Mouse (Mus musculus): ENCODE data around the gene Akr1c6. TPM values are rescaled to one million over a fixed set of nuclear protein-coding genes. Genes with fewer than 3 reads are reported as not detected.
A peak's percentile ranks its signal among the peaks of the same experiment; 100 is the strongest.

The Akr1c6 gene
- polyA plus RNA-seq, 1 experiment from 2014 or later = not detected

DNA sequence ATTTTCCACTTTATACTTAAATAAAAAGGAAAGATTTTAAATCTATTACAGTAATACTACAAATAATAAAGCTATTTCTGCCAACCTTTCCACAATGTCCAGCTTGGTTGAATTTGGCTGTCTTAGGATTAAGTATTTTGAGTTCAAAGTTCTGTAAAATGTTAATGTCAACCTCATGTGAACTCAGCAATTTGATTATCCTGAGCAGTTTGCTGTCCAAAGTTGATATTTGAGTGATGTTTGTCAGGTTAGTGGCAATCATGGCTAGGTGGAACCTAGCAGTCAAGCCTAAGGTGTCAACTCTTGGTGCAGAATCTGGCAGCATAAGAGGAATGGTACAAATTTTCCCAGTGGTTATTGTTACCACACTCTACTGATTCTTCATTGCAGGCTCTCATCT is 29.4 kb upstream of the Akr1c6 start:
- no peak for TF ChIP-seq CTCF (IDR thresholded peaks at IDR 0.05; ENCODE audit: low read depth)
- no peak overlapping the region for H3K9ac ChIP-seq (ENCODE audit: low read depth, low read length)
- no peaks in the 10 kb centered on the region for H3K4me1 ChIP-seq (replicated peaks; ENCODE audit: control insufficient read depth, insufficient read depth, low read length)
- H3K27me3 ChIP-seq (replicated peaks; ENCODE audit: control insufficient read depth, insufficient read depth, low read length) = no peaks in the 10 kb centered on the region
- no peaks in the 10 kb centered on the region for H3K9me3 ChIP-seq (ENCODE audit: control insufficient read depth)
- H3K4me3 ChIP-seq (ENCODE audit: low read depth, low read length) = no peak overlapping the region
- no peak for ATAC-seq
- no peak overlapping the region for H3K4me2 ChIP-seq (replicated peaks; ENCODE audit: low read depth)
- no peak overlapping the region for H3K27ac ChIP-seq (ENCODE audit: low read depth, low read length)
- no peaks in the 10 kb centered on the region for H3K36me3 ChIP-seq (ENCODE audit: control insufficient read depth, insufficient read depth)

DNA sequence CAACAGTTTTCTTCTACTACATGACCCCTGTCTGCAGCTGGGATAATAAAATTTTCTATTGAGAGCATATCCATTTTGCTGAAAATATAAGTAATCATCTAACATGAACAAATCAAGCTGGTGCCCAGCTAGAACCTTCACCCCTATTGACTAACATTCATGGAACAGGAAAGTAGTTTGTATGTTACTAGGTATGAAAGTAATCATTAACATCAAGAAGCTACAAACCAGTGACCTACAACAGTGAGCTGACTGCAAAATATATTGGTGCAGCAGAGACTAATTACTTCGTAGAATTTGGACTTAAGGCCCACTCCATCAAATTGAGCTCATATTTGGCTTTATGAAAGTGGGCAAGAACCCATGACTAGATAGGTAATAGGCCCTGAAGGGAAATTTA is 27.3 kb upstream of the Akr1c6 start:
- H3K27me3 ChIP-seq (replicated peaks; ENCODE audit: control insufficient read depth, insufficient read depth, low read length) = no peaks in the 10 kb centered on the region
- no peak overlapping the region for H3K4me2 ChIP-seq (replicated peaks; ENCODE audit: low read depth)
- WGBS = 84% methylated on average over 1 of the region's 1 CpGs
- H3K4me1 ChIP-seq (replicated peaks; ENCODE audit: control insufficient read depth, insufficient read depth, low read length) = no peaks in the 10 kb centered on the region
- no peak for ATAC-seq
- H3K4me3 ChIP-seq (ENCODE audit: low read depth, low read length) = no peak overlapping the region
- no peaks in the 10 kb centered on the region for H3K36me3 ChIP-seq (ENCODE audit: control insufficient read depth, insufficient read depth)
- no peak overlapping the region for H3K27ac ChIP-seq (ENCODE audit: low read depth, low read length)
- no peak for TF ChIP-seq CTCF (IDR thresholded peaks at IDR 0.05; ENCODE audit: low read depth)
- H3K9me3 ChIP-seq (ENCODE audit: control insufficient read depth) = no peaks in the 10 kb centered on the region
- H3K9ac ChIP-seq (ENCODE audit: low read depth, low read length) = no peak overlapping the region

DNA sequence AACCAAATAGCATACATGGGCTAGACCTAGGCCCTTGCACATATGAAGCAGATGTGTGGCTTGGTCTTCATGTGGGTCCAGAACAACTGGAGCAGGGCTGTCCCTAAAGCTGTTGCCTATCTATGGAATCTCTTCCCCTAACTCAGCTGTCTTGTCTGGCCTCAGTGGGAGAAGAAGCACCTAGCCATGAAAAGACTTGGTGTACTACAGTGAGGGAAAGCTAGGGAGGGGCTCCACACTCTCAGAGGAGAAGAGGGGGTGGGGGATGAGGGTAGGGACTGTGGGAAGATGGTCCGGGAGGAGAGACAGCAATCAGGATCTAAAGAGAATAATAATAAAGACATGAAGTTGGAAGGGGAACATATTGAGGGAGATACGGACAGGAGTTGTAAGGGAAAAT is 5.5 kb upstream of the Akr1c6 start:
- no peaks in the 10 kb centered on the region for H3K36me3 ChIP-seq (ENCODE audit: control insufficient read depth, insufficient read depth)
- no peaks in the 10 kb centered on the region for H3K27me3 ChIP-seq (replicated peaks; ENCODE audit: control insufficient read depth, insufficient read depth, low read length)
- no peak overlapping the region for H3K4me2 ChIP-seq (replicated peaks; ENCODE audit: low read depth)
- no peaks in the 10 kb centered on the region for H3K9me3 ChIP-seq (ENCODE audit: control insufficient read depth)
- no peak overlapping the region for H3K9ac ChIP-seq (ENCODE audit: low read depth, low read length)
- no peak overlapping the region for H3K4me3 ChIP-seq (ENCODE audit: low read depth, low read length)
- H3K27ac ChIP-seq (ENCODE audit: low read depth, low read length) = no peak overlapping the region
- TF ChIP-seq CTCF (IDR thresholded peaks at IDR 0.05; ENCODE audit: low read depth) = no peak
- no peaks in the 10 kb centered on the region for H3K4me1 ChIP-seq (replicated peaks; ENCODE audit: control insufficient read depth, insufficient read depth, low read length)
- ATAC-seq = no peak
- 61% methylated on average over 2 of the region's 2 CpGs for WGBS

DNA sequence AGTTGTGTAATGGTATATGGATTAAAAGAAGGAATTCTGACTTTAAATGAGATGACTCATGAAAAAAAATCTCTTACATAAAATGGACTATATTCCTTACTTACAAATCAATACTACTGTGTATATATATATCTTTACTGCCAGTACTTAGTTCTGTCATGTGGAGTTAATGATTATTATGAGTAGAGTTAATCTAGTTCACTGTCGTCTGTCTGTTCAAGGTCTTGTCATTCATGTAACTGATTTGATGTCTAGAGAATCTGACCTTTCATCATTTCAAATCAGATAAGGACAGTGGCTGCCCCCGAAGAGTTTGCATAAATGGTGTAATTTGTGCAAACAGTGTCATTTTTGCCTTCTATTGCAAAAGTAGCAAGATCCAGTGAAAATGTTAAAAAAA is 5.1 kb upstream of the Akr1c6 start:
- ATAC-seq = peak; percentile 80

DNA sequence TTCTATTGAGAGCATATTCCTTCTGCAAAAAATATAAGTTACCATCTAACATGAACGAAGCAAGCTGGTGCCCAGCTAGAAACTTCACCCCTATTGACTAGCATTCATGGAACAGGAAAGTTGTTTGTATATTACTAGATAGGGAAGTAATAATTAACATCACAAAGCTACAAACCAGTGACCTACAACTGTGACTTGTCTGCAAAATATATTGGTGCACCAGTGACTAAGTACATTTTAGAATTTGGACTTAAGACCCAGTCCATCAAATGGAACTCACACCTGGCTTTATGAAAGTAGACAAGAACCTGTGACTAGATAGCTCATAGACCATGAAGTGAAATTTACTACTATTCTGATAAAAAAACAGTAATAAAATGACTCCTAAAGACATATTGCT is 3.0 kb upstream of the Akr1c6 start:
- H3K36me3 ChIP-seq (ENCODE audit: control insufficient read depth, insufficient read depth) = no peaks in the 10 kb centered on the region
- peak; percentile 57; the same call in 1 of the 2 replicates for ATAC-seq
- TF ChIP-seq CTCF (IDR thresholded peaks at IDR 0.05; ENCODE audit: low read depth) = no peak
- no peak overlapping the region for H3K27ac ChIP-seq (ENCODE audit: low read depth, low read length)
- H3K4me3 ChIP-seq (ENCODE audit: low read depth, low read length) = no peak overlapping the region
- H3K4me2 ChIP-seq (replicated peaks; ENCODE audit: low read depth) = no peak overlapping the region
- H3K4me1 ChIP-seq (replicated peaks; ENCODE audit: control insufficient read depth, insufficient read depth, low read length) = no peaks in the 10 kb centered on the region
- no peaks in the 10 kb centered on the region for H3K27me3 ChIP-seq (replicated peaks; ENCODE audit: control insufficient read depth, insufficient read depth, low read length)
- WGBS = 74% methylated on average over 1 of the region's 1 CpGs
- no peak overlapping the region for H3K9ac ChIP-seq (ENCODE audit: low read depth, low read length)
- H3K9me3 ChIP-seq (ENCODE audit: control insufficient read depth) = no peaks in the 10 kb centered on the region

More for the DNA sequence above, 5.1 kb upstream of the Akr1c6 start:
- Histone ChIP-seq H3K4me3 (ENCODE audit: low read depth, low read length) (no peak overlapping the region), H3K27ac (ENCODE audit: low read depth, low read length) (no peak overlapping the region), H3K4me1 (replicated peaks; ENCODE audit: control insufficient read depth, insufficient read depth, low read length) (no peaks in the 10 kb centered on the region), H3K9ac (ENCODE audit: low read depth, low read length) (no peak overlapping the region), H3K27me3 (replicated peaks; ENCODE audit: control insufficient read depth, insufficient read depth, low read length) (no peaks in the 10 kb centered on the region), H3K36me3 (ENCODE audit: control insufficient read depth, insufficient read depth) (no peaks in the 10 kb centered on the region), H3K4me2 (replicated peaks; ENCODE audit: low read depth) (no peak overlapping the region), H3K9me3 (ENCODE audit: control insufficient read depth) (no peaks in the 10 kb centered on the region)
- TF ChIP-seq CTCF (IDR thresholded peaks at IDR 0.05; ENCODE audit: low read depth) = no peak
- WGBS = 34% methylated on average over 2 of the region's 2 CpGs

DNA sequence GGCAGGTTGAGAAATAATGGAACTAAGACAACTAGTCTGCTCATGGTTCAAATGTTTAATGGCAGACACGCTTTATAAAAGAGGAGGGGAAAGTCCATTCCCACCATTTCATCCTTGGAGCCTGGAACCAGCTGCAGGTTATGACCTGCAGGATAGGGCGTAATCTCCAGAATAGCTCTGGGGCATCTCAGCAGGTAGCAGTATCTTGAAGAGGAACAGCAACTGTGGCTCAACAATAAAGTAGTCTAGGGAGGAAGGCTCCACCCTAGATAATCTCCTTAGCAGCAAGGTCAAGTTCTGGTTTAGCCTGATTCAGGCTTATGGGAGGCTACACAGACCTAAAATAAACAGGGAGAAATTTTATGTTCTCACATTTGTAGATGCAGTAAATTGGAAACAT is 31.5 kb downstream of the Akr1c6 start:
- H3K36me3 ChIP-seq (ENCODE audit: control insufficient read depth, insufficient read depth) = no peaks in the 10 kb centered on the region
- no peaks in the 10 kb centered on the region for H3K9me3 ChIP-seq (ENCODE audit: control insufficient read depth)
- WGBS = 89% methylated on average over 2 of the region's 2 CpGs
- ATAC-seq = no peak
- H3K27me3 ChIP-seq (replicated peaks; ENCODE audit: control insufficient read depth, insufficient read depth, low read length) = no peaks in the 10 kb centered on the region
- H3K9ac ChIP-seq (ENCODE audit: low read depth, low read length) = no peak overlapping the region
- H3K4me1 ChIP-seq (replicated peaks; ENCODE audit: control insufficient read depth, insufficient read depth, low read length) = no peaks in the 10 kb centered on the region
- H3K27ac ChIP-seq (ENCODE audit: low read depth, low read length) = no peak overlapping the region
- no peak overlapping the region for H3K4me3 ChIP-seq (ENCODE audit: low read depth, low read length)
- no peak for TF ChIP-seq CTCF (IDR thresholded peaks at IDR 0.05; ENCODE audit: low read depth)
- no peak overlapping the region for H3K4me2 ChIP-seq (replicated peaks; ENCODE audit: low read depth)

DNA sequence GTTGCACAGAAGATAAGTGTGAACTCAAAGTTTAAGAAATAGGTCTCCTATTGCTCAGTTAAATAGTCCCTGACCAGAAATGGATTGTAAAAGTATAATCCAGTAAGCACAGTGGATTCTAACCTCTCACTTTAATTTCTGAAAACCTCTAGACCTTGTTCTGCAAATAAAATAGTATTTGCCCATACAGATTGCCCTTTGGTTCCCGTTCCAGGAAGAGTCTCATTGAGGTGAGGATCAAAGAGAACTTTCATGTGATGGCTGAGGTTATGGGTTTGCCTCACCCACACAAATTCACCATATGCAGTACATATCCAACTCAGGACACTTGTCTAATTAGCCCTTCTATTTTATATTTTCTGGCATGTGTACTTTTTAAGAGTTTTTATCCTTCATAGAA is 33.8 kb downstream of the Akr1c6 start:
- no peak for ATAC-seq
- no peaks in the 10 kb centered on the region for H3K27me3 ChIP-seq (replicated peaks; ENCODE audit: control insufficient read depth, insufficient read depth, low read length)
- 50% methylated on average over 1 of the region's 1 CpGs for WGBS
- no peak for TF ChIP-seq CTCF (IDR thresholded peaks at IDR 0.05; ENCODE audit: low read depth)
- no peak overlapping the region for H3K4me2 ChIP-seq (replicated peaks; ENCODE audit: low read depth)
- no peaks in the 10 kb centered on the region for H3K36me3 ChIP-seq (ENCODE audit: control insufficient read depth, insufficient read depth)
- no peaks in the 10 kb centered on the region for H3K9me3 ChIP-seq (ENCODE audit: control insufficient read depth)
- H3K9ac ChIP-seq (ENCODE audit: low read depth, low read length) = no peak overlapping the region
- H3K4me3 ChIP-seq (ENCODE audit: low read depth, low read length) = no peak overlapping the region
- H3K4me1 ChIP-seq (replicated peaks; ENCODE audit: control insufficient read depth, insufficient read depth, low read length) = no peaks in the 10 kb centered on the region
- no peak overlapping the region for H3K27ac ChIP-seq (ENCODE audit: low read depth, low read length)

Other genes starting within 250 kb of the Akr1c6 start
- 458 and 493 TPM in 2 replicates for gene Akr1c13, start 243.2 kb upstream of the Akr1c6 start, polyA plus RNA-seq (2015; fragmentation: Nextera tagmentation; extraction: Ambion mirVana)
- gene Akr1c19, start 205.6 kb upstream of the Akr1c6 start, polyA plus RNA-seq (2015; fragmentation: Nextera tagmentation; extraction: Ambion mirVana) = 936 and 1,023 TPM in 2 replicates
- 215 and 226 TPM in 2 replicates for gene Akr1c12, start 154.9 kb upstream of the Akr1c6 start, polyA plus RNA-seq (2015; fragmentation: Nextera tagmentation; extraction: Ambion mirVana)
- not detected in 2 replicates for gene Akr1c20, start 89.0 kb downstream of the Akr1c6 start, polyA plus RNA-seq (2015; fragmentation: Nextera tagmentation; extraction: Ambion mirVana)
- not detected in 2 replicates for gene Akr1c21, start 139.8 kb downstream of the Akr1c6 start, polyA plus RNA-seq (2015; fragmentation: Nextera tagmentation; extraction: Ambion mirVana)
- gene Akr1e1, start 174.9 kb downstream of the Akr1c6 start, polyA plus RNA-seq (2015; fragmentation: Nextera tagmentation; extraction: Ambion mirVana) = 33.9 and 35.0 TPM in 2 replicates